Mouse (Mus musculus) testis, adult 2 months (tissue): ENCODE measurements around the gene Rif1.

Experiments used
- CTCF ChIP-seq: fragments of 200-500 bp; IDR thresholded peaks from 2 replicates; pipeline ENCODE4 v1.5.1; 2012; ENCODE audit warnings: low read depth, mild to moderate bottlenecking, inconsistent platforms, low read length, moderate library complexity; ENCODE audit not compliant: control insufficient read depth, insufficient read depth, insufficient replicate concordance
- POLR2A ChIP-seq: fragments of 200-500 bp; IDR thresholded peaks from 2 replicates; pipeline ENCODE4 v1.6.1; 2012; ENCODE audit warnings: low read depth, mild to moderate bottlenecking, inconsistent platforms, low read length, moderate library complexity; ENCODE audit not compliant: control insufficient read depth

DNA sequence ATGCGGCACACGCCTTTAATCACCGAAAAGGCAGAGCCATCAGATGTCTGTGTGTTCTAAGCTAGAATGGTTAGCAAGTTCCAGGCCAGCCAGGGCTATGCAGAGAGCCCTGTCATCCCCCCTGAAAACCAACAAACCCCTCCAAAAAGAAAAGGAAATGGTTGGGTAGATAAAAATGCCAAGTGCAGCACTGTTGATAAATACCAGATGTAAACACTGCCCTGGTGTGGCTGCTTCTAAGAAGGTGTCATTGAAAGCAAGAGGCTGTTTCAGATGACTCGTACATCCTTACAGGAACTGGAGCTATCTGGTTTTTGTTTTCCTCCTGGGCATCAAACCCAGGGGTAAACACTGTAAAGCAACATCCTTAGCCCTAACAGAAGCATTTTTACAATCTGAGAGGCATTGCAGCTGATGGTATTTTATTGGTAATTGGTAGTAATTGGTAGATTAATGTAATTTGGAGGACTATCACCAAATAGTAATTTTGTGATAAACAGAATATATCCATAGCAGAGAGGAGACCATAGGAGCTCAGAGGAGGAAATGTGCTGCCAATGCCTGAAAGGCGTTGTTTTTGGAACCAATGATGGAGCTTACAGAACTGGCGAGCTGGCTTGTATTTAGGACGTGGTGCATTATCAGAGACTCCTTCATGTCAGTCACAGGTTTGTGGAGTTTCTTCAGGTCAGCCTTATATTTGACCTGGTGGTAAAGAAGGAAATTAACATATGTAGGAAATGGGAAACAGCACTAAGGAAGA is 96.8 kb downstream of the Rif1 start:
- TF ChIP-seq POLR2A (no peak), CTCF (no peak)
